Mouse (Mus musculus): ENCODE measurements at regions not wholly inside any gene's neighbourhood (a gene's known extent, or its start where the extent isn't known, plus 50 kb on each side); places are given as distances from the start of the nearest gene placed in this dataset.

DNA sequence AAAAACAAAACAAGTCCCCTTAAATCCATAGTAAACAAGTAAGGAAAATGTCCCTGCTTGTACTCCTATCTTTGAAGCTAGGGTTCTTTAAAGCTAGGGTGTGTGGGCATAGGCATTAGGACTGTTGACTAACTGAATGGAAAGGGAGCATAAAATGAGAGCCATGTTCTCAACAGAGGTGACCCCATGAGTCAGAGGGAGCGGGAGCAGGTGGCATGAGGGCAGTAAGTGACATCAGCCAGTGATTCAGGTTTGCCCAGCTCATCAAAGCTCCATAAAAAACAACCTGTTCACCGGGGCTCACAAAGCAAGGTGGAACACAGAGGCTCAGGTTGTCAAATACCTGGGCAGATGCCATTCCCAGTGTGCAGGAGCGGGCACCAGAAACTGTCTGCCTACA is 104.6 kb upstream of the 1700056E22Rik start:
- no peak for DNase-seq (ENCODE audit: low read depth, low spot score)

DNA sequence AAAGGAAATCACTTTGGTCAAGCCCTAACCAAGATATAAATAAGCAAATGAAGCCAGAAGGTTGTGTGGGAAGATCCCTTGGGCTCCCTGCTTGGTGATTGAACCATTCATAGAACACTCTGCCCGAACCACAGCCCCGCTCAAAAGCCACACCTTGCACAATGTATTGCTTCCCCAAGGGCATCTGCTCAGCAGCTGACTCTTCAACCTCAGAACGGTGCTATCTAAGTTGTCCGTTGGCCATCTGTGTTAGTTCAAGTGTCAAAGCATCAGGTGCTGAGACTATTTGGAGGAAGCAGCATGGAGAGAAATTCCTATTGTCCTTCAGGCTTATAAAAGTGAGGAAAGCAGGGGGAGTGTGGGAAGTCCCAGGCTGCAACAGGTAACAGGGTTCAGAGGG is 96.8 kb upstream of the 1700056E22Rik start:
- no peak for DNase-seq (ENCODE audit: low read depth, low spot score)

DNA sequence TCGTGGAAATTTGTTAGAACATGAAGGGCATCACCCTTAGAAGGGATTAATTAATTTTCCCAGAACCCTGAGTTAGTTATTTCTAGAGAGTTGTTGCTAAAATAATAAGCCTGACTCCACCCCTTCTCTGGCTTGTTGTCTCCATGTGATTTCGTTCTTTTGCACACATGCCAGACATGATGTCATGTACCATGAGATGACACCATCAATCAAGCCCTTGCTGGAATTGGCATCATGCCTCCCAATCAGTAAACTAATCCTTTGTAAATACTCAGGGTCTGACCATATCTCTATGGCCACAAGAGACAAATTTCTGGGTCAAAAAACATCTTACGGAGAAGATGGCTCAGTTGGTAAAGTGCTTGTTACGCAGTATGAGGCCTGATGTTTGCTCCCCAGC is 93.2 kb upstream of the 1700056E22Rik start:
- no peak for DNase-seq (ENCODE audit: low read depth, low spot score)

DNA sequence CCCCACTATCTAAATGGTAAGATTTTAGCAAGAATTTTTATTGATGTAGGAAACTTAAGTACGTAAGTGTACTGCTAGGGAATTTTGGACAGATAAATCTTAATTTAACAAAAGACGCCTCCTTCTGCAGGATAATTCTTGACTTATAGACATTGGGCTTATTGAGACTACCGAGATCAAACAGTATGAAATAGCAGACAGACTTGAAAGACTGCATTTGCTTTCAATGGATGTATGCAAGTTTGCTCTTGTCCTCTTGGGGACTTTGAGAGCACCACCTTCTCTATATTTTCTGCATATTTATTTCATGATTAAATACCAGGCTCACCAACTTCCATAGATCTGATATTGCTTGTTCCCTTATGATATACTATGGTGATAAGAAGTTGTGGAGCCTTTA is 92.8 kb upstream of the 1700056E22Rik start:
- DNase-seq (ENCODE audit: low read depth, low spot score), result no peak

Data from retina, adult 2 months (tissue).